Mouse (Mus musculus): ENCODE results near the gene Nub1. TPM values are rescaled to one million over a fixed set of nuclear protein-coding genes. Genes with fewer than 3 reads are reported as not detected.

Nub1 gene
- polyA plus RNA-seq, 1 experiment from 2014 or later = 26.7 TPM

DNA sequence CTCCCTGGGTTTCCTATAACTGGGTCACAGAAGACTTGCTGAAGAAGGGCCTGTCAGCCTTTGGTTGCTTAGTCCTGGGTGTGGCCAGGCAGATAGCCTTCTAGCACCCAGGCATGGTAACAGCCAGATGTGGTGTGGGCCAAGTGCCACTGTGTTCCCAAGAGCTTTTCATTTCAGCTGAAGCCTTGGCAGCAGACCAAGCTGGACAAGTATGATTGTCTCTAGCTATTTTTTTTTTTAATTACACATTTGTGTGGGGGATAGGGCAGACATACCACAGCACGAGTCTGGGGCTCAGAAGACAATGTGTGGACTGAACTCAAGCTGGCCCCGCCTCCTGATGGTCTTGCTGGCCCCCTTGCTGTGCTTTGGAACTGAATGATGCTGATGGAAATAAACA lies 24.6 kb downstream of the Nub1 start:
- Histone ChIP-seq H3K9ac (no peak overlapping the region), H3K36me3 (peaks cover 61% of the 10 kb centered on the region), H3K4me3 (replicated peaks) (no peak overlapping the region)

DNA sequence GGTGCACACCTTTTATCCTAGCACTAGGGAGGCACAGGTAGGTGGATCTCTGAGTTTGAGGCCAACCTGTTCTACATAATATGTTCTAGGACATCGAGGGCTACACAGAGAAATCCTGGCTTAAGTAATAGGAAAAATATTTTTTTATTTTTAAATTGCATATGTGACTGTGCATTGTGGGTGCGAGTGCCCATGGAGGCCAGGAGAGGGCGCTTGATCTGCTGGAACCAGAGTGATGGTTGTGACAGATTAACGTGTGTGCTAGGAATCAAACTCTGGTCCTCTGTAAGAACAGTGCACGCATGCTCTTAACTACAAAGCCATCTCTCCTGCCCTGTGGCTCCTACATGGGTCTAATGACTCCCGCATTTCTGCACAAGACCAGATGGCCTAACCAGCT lies 26.3 kb downstream of the Nub1 start:
- H3K27ac ChIP-seq = no peak overlapping the region
- H3K36me3 ChIP-seq = peaks cover 44% of the 10 kb centered on the region
- H3K9ac ChIP-seq = no peak overlapping the region
- no peaks in the 10 kb centered on the region for H3K27me3 ChIP-seq (replicated peaks)
- no peak overlapping the region for H3K4me2 ChIP-seq
- H3K4me3 ChIP-seq (replicated peaks) = no peak overlapping the region
- WGBS = 92% methylated on average over 6 of the region's 6 CpGs
- no peaks in the 10 kb centered on the region for H3K4me1 ChIP-seq
- H3K9me3 ChIP-seq = no peaks in the 10 kb centered on the region
- no peak for ATAC-seq (ENCODE audit: insufficient read depth, low FRiP score, low read depth)

More for the DNA sequence above, 24.6 kb downstream of the Nub1 start:
- WGBS = 59% methylated on average over 2 of the region's 2 CpGs
- Histone ChIP-seq H3K4me2 (no peak overlapping the region), H3K27me3 (replicated peaks) (no peaks in the 10 kb centered on the region), H3K4me1 (no peaks in the 10 kb centered on the region), H3K27ac (no peak overlapping the region), H3K9me3 (no peaks in the 10 kb centered on the region)
- ATAC-seq (ENCODE audit: insufficient read depth, low FRiP score, low read depth) = no peak

DNA sequence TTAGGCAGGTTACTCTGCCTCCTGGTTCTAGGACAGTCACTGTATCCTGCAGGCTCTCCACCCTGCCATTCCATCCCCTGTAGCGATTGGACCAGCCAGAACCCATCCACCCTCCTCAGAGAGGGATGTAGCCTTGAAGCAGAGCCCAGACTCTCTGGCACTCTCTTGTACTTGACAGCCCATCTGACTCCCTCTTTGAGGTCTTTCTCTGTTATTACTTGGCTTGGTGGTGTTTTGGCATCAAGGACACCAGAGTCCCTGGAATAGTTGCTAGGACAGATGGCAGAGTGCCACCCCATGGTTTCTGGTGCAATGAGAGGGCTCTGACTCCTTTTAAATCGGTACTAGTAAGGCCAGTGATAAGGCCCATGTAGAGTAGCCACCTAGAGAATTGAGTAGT lies 27.9 kb downstream of the Nub1 start:
- Histone ChIP-seq H3K27ac (no peak overlapping the region), H3K9ac (no peak overlapping the region), H3K27me3 (replicated peaks) (no peaks in the 10 kb centered on the region), H3K4me3 (replicated peaks) (no peak overlapping the region), H3K4me2 (no peak overlapping the region), H3K36me3 (peaks cover 40% of the 10 kb centered on the region), H3K4me1 (no peaks in the 10 kb centered on the region), H3K9me3 (no peaks in the 10 kb centered on the region)
- no peak for ATAC-seq (ENCODE audit: insufficient read depth, low FRiP score, low read depth)
- 71% methylated on average over 2 of the region's 2 CpGs for WGBS

DNA sequence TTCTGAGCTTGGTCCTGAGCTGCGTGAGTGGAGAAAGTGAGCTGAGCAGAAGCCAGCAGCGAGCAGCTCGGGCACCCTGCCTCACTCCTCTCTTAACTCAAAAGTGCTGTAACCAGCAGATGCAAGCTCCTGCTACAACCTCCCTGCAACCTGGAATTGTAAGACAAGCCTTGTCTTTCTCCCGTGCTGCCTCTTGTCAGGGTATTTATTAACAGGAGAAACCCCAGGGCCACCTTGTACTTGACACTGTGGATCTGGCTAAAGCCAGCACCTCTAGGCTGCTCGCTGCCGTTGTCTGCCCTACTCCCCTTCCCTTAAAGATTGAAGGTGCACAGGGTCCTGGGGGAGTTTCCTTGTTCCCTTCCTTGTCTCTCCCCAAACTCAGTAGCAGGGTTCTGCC lies 28.7 kb downstream of the Nub1 start:
- H3K9me3 ChIP-seq = no peaks in the 10 kb centered on the region
- no peak for ATAC-seq (ENCODE audit: insufficient read depth, low FRiP score, low read depth)
- H3K4me2 ChIP-seq = no peak overlapping the region
- no peak overlapping the region for H3K9ac ChIP-seq
- H3K4me1 ChIP-seq = no peaks in the 10 kb centered on the region
- peaks cover 32% of the 10 kb centered on the region for H3K36me3 ChIP-seq
- H3K27me3 ChIP-seq (replicated peaks) = no peaks in the 10 kb centered on the region
- H3K4me3 ChIP-seq (replicated peaks) = no peak overlapping the region
- WGBS = 77% methylated on average over 6 of the region's 6 CpGs
- no peak overlapping the region for H3K27ac ChIP-seq

DNA sequence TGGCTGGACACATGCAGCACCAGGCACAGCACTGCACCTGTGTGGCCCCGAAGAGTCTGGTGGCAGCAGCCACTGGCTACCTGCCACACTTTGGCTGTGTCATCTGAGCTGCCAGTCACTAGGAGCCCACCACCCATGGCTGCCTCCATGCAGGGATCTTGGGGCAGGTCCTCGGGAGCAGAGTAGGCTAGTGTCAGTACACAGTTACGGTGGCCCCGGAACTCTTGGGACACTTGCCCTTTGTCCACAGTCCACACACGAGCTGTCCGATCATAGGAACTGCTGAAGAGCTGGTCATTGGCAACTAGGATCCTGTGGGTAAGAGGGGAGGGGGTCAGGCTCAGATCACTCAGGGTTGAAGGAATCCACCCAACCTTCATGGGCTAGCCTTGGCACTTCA lies 32.7 kb downstream of the Nub1 start:
- Histone ChIP-seq H3K27me3 (replicated peaks) (no peaks in the 10 kb centered on the region), H3K4me1 (no peaks in the 10 kb centered on the region), H3K4me2 (no peak overlapping the region), H3K9me3 (no peaks in the 10 kb centered on the region), H3K36me3 (no peaks in the 10 kb centered on the region; the same call in 1 of the 2 replicates), H3K9ac (no peak overlapping the region), H3K4me3 (replicated peaks) (no peak overlapping the region), H3K27ac (no peak overlapping the region)
- ATAC-seq (ENCODE audit: insufficient read depth, low FRiP score, low read depth) = no peak
- 92% methylated on average over 6 of the region's 6 CpGs for WGBS

DNA sequence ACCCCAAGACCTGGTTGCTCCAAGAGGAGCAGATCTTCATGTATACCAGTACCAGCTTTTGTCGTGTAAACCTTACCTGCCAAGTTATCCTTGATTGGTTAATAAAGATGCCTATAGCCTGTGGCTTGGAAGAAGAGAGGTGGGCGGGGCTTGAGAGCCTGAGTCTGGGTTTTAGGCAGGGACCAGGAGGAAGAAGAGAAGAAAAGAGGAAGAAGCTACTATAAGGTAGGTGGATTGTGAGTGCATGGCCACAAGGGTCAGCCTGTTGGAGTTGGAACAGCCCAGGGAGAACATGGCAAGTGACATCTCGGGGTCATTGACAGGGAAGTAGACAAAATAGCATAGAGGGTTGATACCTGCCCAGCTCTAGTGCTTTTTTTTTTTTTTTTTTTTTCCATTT lies 34.5 kb downstream of the Nub1 start:
- no peaks in the 10 kb centered on the region for H3K9me3 ChIP-seq
- no peak overlapping the region for H3K4me3 ChIP-seq (replicated peaks)
- H3K27ac ChIP-seq = no peak overlapping the region
- ATAC-seq (ENCODE audit: insufficient read depth, low FRiP score, low read depth) = no peak
- no peaks in the 10 kb centered on the region for H3K27me3 ChIP-seq (replicated peaks)
- no peaks in the 10 kb centered on the region for H3K36me3 ChIP-seq
- no peak overlapping the region for H3K9ac ChIP-seq
- WGBS = 92% methylated on average over 3 of the region's 3 CpGs
- H3K4me1 ChIP-seq = peaks cover 9% of the 10 kb centered on the region
- no peak overlapping the region for H3K4me2 ChIP-seq

DNA sequence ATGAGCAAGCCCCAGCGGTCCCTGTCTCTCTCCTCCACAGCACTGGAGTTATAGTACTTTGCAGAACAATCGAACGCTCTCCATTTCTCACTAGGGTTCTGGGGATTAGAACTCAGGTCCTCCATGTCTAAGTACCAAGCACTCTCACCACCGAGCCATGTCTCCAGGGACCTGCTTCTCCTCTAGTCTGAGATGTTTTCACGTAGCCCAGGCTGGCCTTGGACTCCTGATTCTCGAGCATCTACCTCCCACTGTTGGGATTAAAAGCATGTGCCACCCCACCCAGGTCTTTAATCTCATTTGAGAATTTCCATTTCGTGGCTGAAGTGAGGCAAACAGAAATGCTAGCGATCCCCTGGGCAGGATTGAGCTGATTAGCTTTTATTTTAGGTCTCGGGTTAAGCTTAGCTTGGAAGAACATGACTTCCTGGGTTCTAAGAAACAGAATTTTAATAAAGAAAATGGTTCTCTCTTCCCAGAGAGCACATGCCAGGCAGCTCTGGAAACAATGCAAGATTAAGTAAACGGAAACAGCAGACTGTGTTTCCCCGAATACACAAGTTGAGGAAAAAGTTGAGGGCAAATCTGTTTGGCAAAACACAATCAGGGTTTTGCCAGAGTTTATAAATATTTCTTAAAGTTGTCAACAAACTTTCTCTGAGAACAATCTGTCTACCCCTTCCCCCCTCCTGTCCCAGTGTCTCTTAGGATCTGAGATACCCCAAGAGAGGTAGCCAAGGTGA lies 38.4 kb downstream of the Nub1 start:
- no peak overlapping the region for H3K4me2 ChIP-seq
- H3K27me3 ChIP-seq (replicated peaks) = no peaks in the 10 kb centered on the region
- no peaks in the 10 kb centered on the region for H3K9me3 ChIP-seq
- ATAC-seq (ENCODE audit: insufficient read depth, low FRiP score, low read depth) = no peak
- peak overlapping the region; percentile 75 for H3K27ac ChIP-seq
- 71% methylated on average over 11 of the region's 11 CpGs for WGBS
- H3K36me3 ChIP-seq = no peaks in the 10 kb centered on the region
- H3K9ac ChIP-seq = no peak overlapping the region
- no peak overlapping the region for H3K4me3 ChIP-seq (replicated peaks)
- H3K4me1 ChIP-seq = peaks cover 21% of the 10 kb centered on the region

DNA sequence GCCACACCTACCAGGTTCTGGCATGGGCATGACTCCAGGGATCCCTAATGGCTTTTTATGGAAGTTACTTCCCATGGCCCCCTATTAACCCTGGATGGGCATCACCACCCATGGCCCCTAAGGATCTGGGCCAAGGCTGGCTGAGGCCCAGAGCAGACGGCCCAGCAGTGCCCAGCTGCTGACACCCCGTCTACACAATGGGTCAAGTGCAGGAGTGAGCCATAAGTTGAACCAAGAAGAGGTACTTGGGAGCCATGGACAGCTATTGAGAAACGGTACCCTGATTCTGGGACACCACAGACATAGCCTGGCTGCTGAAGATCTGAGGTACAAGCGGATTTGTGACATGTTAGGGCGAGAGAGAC lies 38.9 kb downstream of the Nub1 start:
- ATAC-seq (ENCODE audit: insufficient read depth, low FRiP score, low read depth) = no peak
- no peaks in the 10 kb centered on the region for H3K27me3 ChIP-seq (replicated peaks)
- H3K4me3 ChIP-seq (replicated peaks) = no peak overlapping the region
- H3K9me3 ChIP-seq = no peaks in the 10 kb centered on the region
- H3K36me3 ChIP-seq = no peaks in the 10 kb centered on the region
- 61% methylated on average over 5 of the region's 5 CpGs for WGBS
- H3K9ac ChIP-seq = no peak overlapping the region
- peaks cover 22% of the 10 kb centered on the region for H3K4me1 ChIP-seq
- H3K4me2 ChIP-seq = peak overlapping the region; percentile 19; the same call in 1 of the 2 replicates
- peak overlapping the region; percentile 75 for H3K27ac ChIP-seq

DNA sequence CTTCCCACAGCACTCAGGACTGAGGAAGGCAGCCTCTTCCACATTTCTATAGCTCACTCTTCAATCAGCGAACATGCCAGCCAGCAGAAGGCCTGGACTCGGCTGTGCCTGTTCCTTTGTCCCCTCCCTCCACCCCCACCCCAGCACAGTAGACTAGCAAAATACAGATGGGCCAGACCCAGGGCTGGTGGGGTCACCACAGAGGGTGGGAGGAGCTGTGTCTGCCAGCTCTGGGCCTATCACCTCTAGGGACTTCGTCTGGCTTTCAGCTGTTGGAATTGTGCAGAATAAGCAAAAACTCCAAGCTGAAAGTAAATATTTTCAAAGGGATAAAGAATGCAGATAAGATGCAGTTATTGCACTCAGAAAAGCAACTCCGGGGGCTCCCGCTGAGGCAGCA lies 39.5 kb downstream of the Nub1 start:
- peaks cover 24% of the 10 kb centered on the region for H3K4me1 ChIP-seq
- H3K27ac ChIP-seq = peak overlapping the region; percentile 75
- peak; percentile 61 for ATAC-seq (ENCODE audit: insufficient read depth, low FRiP score, low read depth)
- no peak overlapping the region for H3K4me3 ChIP-seq (replicated peaks)
- no peaks in the 10 kb centered on the region for H3K9me3 ChIP-seq
- H3K36me3 ChIP-seq = no peaks in the 10 kb centered on the region
- 21% methylated on average over 5 of the region's 5 CpGs for WGBS
- H3K4me2 ChIP-seq = peak overlapping the region; percentile 19; the same call in 1 of the 2 replicates
- no peak overlapping the region for H3K9ac ChIP-seq
- no peaks in the 10 kb centered on the region for H3K27me3 ChIP-seq (replicated peaks)

DNA sequence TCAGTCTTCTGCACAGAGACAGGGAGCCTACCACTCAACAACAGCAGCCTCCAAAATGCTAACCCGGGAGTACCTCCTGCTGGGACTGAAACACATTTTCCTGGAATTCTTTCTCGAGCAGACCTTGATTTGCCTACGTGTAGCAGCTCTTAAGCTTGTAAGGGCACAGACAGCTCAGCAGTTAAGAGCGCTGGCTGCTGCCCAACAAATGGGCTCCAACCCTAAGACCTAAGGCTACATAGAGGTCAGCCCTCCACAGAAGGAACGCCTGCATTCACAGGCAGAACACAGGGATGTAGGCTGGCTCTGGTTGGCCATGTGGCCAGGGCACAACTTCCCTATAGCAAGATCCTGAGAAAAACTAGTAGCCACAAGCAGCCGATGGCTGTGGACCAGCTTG lies 40.6 kb downstream of the Nub1 start:
- peaks cover 31% of the 10 kb centered on the region for H3K4me1 ChIP-seq
- no peak overlapping the region for H3K4me2 ChIP-seq
- H3K9ac ChIP-seq = no peak overlapping the region
- H3K4me3 ChIP-seq (replicated peaks) = no peak overlapping the region
- no peaks in the 10 kb centered on the region for H3K9me3 ChIP-seq
- ATAC-seq (ENCODE audit: insufficient read depth, low FRiP score, low read depth) = no peak
- WGBS = 59% methylated on average over 6 of the region's 6 CpGs
- H3K36me3 ChIP-seq = no peaks in the 10 kb centered on the region
- no peaks in the 10 kb centered on the region for H3K27me3 ChIP-seq (replicated peaks)
- peak overlapping the region; percentile 75; the same call in 1 of the 2 replicates for H3K27ac ChIP-seq

DNA sequence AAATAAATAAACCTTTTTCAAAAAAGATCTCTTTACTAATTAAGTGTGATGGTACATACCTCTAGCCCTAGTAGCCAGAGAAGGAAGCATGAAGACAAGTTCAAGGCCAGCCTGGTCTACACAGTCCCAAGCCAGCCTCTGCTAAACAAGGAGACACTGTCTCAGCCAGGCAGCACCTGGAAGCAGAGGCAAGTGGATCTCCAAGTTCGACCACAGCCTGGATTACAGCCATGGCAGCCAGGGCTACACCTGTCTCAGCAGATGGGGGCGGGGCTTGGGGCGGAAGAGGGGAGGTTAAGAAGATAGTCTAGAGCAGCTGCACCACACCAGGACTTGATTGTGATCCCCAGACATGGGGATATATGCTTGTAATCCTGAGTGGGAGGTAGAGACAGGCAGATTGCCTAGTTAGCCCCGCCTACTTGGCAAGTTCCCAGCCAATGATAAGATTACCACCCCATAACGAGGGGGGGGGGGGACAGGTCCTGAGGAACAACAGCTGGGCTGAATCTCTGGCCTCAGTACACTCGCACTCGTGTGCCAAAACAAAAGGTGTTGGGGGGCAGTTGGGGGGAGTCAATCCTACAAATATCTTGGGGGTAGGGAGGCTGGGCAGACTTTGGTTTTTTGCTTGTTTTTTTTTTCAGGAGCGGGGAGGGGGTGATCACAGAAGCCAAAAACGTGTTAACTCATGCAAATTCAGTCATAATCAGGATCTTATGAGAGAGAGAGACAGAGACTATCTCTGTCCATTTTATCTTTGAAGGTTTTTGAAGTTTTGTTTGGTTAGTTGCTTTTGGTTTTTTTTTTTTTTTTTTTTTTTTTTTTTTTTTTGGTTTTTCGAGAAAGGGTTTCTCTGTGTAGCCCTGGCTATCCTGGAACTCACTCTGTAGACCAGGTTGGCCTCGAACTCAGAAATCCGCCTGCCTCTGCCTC lies 41.8 kb downstream of the Nub1 start:
- WGBS = 56% methylated on average over 12 of the region's 12 CpGs
- H3K4me3 ChIP-seq (replicated peaks) = no peak overlapping the region
- no peak overlapping the region for H3K27ac ChIP-seq
- no peak overlapping the region for H3K4me2 ChIP-seq
- no peaks in the 10 kb centered on the region for H3K36me3 ChIP-seq
- no peaks in the 10 kb centered on the region for H3K9me3 ChIP-seq
- ATAC-seq (ENCODE audit: insufficient read depth, low FRiP score, low read depth) = no peak
- no peak overlapping the region for H3K9ac ChIP-seq
- H3K27me3 ChIP-seq (replicated peaks) = no peaks in the 10 kb centered on the region
- H3K4me1 ChIP-seq = peaks cover 36% of the 10 kb centered on the region
